Mouse (Mus musculus) small intestine, adult 2 months (tissue): ENCODE data around the gene Pank2.

Experiments
- CTCF ChIP-seq: fragments of 200-500 bp; IDR thresholded peaks from 2 replicates; pipeline ENCODE4 v1.5.1; 2012; ENCODE audit warnings: low read depth, mild to moderate bottlenecking, control low read depth, inconsistent platforms, low read length, moderate library complexity, mixed read lengths; ENCODE audit not compliant: insufficient replicate concordance, insufficient read length; ENCODE audit errors: extremely low read depth
- POLR2A ChIP-seq: fragments of 200-500 bp; IDR thresholded peaks from 2 replicates; pipeline ENCODE4 v1.6.1; 2012; ENCODE audit warnings: low read depth, mild to moderate bottlenecking, control low read depth, inconsistent platforms, low read length, moderate library complexity

DNA sequence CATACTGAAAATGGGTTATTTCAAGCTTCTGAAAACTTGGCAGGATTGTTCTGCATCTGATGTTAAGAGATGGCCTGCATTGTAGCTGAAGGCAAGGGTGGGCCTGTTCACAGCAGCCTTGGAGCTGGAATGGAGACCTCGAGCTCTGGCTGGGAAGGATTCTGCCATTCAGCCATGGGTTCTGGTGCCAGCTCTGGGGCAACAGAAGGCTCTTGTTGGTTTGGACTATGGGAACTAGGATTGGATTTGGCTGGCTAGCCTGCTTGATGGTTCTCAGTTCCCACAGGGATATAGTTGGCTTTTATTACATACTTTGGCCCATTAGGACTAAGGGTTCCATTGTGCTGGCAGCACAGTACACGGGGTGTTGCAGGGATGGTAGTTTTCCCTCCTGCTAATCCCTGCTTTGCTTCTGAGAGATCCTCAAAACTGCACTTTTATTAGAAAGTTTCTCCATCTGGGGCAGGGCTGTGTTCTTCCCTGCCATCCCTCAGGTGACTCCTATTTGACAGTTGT, 34.5 kb downstream of the Pank2 start:
- TF ChIP-seq CTCF = no peak
- no peak for TF ChIP-seq POLR2A
